Mouse (Mus musculus) B cell, adult 2 months (primary cell): Measurements from ENCODE around the gene Hint3.

Experiments
- DNase-seq, 2 experiments: peaks; one replicate each; pipeline ENCODE4 v3.0.0; 2022

The Hint3 gene

GRCm38 (mm10) chr10:30585691-30586090, 43.7 kb downstream of the Hint3 start:
- no peak for DNase-seq

GRCm38 (mm10) chr10:30577670-30578280, 51.7 kb downstream of the Hint3 start:
- DNase-seq = no peak

DNA sequence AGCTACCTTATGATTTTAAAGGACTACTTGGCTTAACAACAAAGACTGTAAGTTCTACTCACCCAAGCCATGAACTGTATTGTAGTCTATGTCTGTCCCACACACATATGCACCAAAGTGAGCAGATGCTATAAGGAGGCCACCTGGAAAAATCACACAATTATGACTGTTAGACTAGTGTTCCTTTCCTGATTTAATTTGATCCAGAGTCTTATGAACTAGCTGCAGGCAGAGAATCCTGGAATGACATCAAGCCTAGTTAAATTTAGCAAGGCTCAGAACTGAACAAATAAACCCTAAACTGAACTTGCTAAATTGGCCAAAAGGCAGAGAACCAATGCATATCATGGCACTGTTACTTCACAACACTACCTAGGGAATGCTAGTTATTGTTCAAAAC, 63.1 kb downstream of the Hint3 start:
- no peak for DNase-seq

DNA sequence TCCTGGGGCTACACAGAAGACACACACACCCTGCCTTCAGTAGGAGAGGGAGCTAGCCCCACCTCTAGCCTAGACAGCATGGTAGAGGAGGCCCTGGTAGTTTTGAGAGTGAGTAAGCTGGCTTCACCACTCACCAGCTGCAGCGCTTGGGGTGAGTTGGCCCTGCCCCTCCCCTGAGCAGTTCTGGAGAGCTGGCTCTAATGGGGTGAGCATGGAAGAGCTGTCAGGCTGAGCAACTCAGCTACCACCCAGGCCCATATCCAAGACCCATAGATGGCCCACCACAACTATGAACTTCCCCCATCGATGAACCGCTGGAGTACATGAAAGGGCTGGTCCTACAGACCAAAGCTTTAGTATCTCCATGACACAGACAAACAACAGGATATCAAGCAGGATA, 64.8 kb downstream of the Hint3 start:
- no peak for DNase-seq
